Mouse (Mus musculus): ENCODE data around the gene Tmem229a.

DNA sequence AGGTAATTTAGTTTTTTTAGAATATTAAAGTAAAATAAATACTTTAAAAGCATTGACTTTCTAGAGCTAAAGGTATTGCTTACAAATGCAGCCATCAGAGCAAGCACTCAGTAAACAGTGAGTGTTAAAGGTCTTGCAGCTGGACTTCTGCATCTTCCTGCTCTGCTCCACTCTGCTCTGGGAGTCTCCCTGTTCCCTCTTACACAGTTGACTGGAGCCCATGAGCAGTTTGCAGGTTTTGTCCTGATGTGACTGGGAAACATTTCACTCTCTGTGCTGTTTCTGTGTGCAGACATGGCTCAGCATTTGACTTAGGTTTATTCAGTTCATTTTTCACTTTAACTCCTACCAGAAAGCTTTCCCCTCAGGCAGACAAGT, 45.4 kb downstream of the Tmem229a start:
- TF ChIP-seq CTCF (IDR thresholded peaks at IDR 0.05; ENCODE audit: borderline replicate concordance, insufficient read depth, low read length) (no peak), POLR2A (IDR thresholded peaks at IDR 0.05; ENCODE audit: low read depth, low read length) (no peak)

Measured in embryonic fibroblast, embryonic 13.5 days (primary cell).